In genomic region chr2:158030007-158030406, GRCm38 (mm10) we compare ENCODE assay signal across 8 mouse cellular contexts. TPM values are rescaled to one million over a fixed set of nuclear protein-coding genes. Genes with fewer than 3 reads are reported as not detected.
DNase-seq lines count a peak whose midpoint lies in the region; ATAC-seq and TF ChIP-seq lines count a peak whose summit lies in the region.

No protein-coding gene starts in this region.

- H3K4me2 ChIP-seq in heart, embryonic 12.5 days: peak overlapping the region; percentile 85
- peak overlapping the region; percentile 84 for H3K4me2 ChIP-seq in heart, postnatal 0 days (ENCODE audit: low read depth, low read length)
- H3K4me2 ChIP-seq in liver, postnatal 0 days (ENCODE audit: low read depth, low read length): peak overlapping the region; percentile 80

- in situ Hi-C loops in ES-E14 (cut with MboI; ENCODE audit: low sequenced_read_pairs in 2 of 2, unreplicated experiment in 2 of 2): no loop called here

- DNase-seq in heart, postnatal 14 days: no peak
- no peak for DNase-seq in ES-E14 (ENCODE audit: low read depth, low spot score)
- no peak for DNase-seq in heart, postnatal 0 days (ENCODE audit: low spot score)
- DNase-seq in liver, postnatal 0 days: no peak
- no peak for DNase-seq in retina, embryonic 14.5 days (ENCODE audit: low spot score)
- no peak for DNase-seq in Muller cell, postnatal 12 days (ENCODE audit: inconsistent ontology term)
- no peak for DNase-seq in B cell, adult 2 months

- peak overlapping the region; percentile 88 for H3K4me3 ChIP-seq in heart, embryonic 12.5 days
- peak overlapping the region in 1 of 2 experiments; percentile 98; a peak in 3 of 4 replicates for H3K4me3 ChIP-seq in ES-E14 (ENCODE audit: insufficient read depth in 1 of 2, low read depth in 1 of 2, low read length in 2 of 2, poor library complexity in 1 of 2, severe bottlenecking in 1 of 2)
- H3K4me3 ChIP-seq in heart, postnatal 0 days (ENCODE audit: low read depth, low read length): peak overlapping the region; percentile 95
- H3K4me3 ChIP-seq in liver, postnatal 0 days (ENCODE audit: low read depth, low read length): peak overlapping the region; percentile 77

- H3K27me3 ChIP-seq in heart, embryonic 12.5 days (replicated peaks): no peaks in the 10 kb centered on the region
- no peaks in the 10 kb centered on the region for H3K27me3 ChIP-seq in heart, postnatal 0 days (ENCODE audit: control insufficient read depth, insufficient read depth, low read length)
- H3K27me3 ChIP-seq in liver, postnatal 0 days (ENCODE audit: insufficient read depth, low read length): no peaks in the 10 kb centered on the region

- H3K36me3 ChIP-seq in heart, embryonic 12.5 days: peaks cover 3% of the 10 kb centered on the region; the same call in 1 of the 2 replicates
- H3K36me3 ChIP-seq in ES-E14 (ENCODE audit: control insufficient read depth, insufficient read depth, low read length, poor library complexity, severe bottlenecking): no peaks in the 10 kb centered on the region
- H3K36me3 ChIP-seq in heart, postnatal 0 days (replicated peaks; ENCODE audit: control insufficient read depth, insufficient read depth, low read length): no peaks in the 10 kb centered on the region
- H3K36me3 ChIP-seq in liver, postnatal 0 days (replicated peaks; ENCODE audit: insufficient read depth, low read length): no peaks in the 10 kb centered on the region

- no peaks in the 10 kb centered on the region for H3K9me3 ChIP-seq in heart, embryonic 12.5 days (replicated peaks)
- H3K9me3 ChIP-seq in ES-E14 (ENCODE audit: control insufficient read depth, insufficient read depth, low read depth, low read length): no peaks in the 10 kb centered on the region
- H3K9me3 ChIP-seq in heart, postnatal 0 days (replicated peaks; ENCODE audit: control insufficient read depth, low read length): no peaks in the 10 kb centered on the region
- no peaks in the 10 kb centered on the region for H3K9me3 ChIP-seq in liver, postnatal 0 days (ENCODE audit: low read length)

- TF ChIP-seq CTCF in heart, postnatal 0 days (IDR thresholded peaks at IDR 0.05; ENCODE audit: low read depth): no peak
- TF ChIP-seq CTCF in liver, postnatal 0 days (IDR thresholded peaks at IDR 0.05; ENCODE audit: low read depth): no peak

- no peak for TF ChIP-seq EP300 in heart, postnatal 0 days (IDR thresholded peaks at IDR 0.05; ENCODE audit: low read depth)
- TF ChIP-seq EP300 in liver, postnatal 0 days (IDR thresholded peaks at IDR 0.05; ENCODE audit: low read depth): no peak

- H3K4me1 ChIP-seq in heart, embryonic 12.5 days (replicated peaks): peaks cover 38% of the 10 kb centered on the region
- peaks cover 0 to 6% of the 10 kb centered on the region in 2 experiments; a peak in 3 of 4 replicates for H3K4me1 ChIP-seq in ES-E14 (ENCODE audit: control insufficient read depth in 2 of 2, insufficient read depth in 2 of 2, low read length in 2 of 2, poor library complexity in 1 of 2)
- peaks cover 29% of the 10 kb centered on the region for H3K4me1 ChIP-seq in heart, postnatal 0 days (ENCODE audit: control insufficient read depth, insufficient read depth)
- H3K4me1 ChIP-seq in liver, postnatal 0 days (ENCODE audit: insufficient read depth): peaks cover 28% of the 10 kb centered on the region

- no peak for ATAC-seq in heart, embryonic 12.5 days (ENCODE audit: insufficient number of reproducible peaks, low FRiP score)
- ATAC-seq in heart, postnatal 0 days (ENCODE audit: insufficient read depth, low read depth): no peak
- ATAC-seq in liver, postnatal 0 days: no peak

- H3K27ac ChIP-seq in heart, embryonic 12.5 days (ENCODE audit: poor library complexity, severe bottlenecking): no peak overlapping the region
- no peak overlapping the region for H3K27ac ChIP-seq in ES-E14 (ENCODE audit: insufficient read depth, low read depth, low read length, poor library complexity, severe bottlenecking)
- no peak overlapping the region for H3K27ac ChIP-seq in heart, postnatal 0 days (ENCODE audit: low read depth)
- H3K27ac ChIP-seq in liver, postnatal 0 days (ENCODE audit: low read depth): no peak overlapping the region

- 80% methylated on average over 7 of the region's 7 CpGs for WGBS in heart, embryonic 12.5 days
- 76% methylated on average over 7 of the region's 7 CpGs for WGBS in heart, postnatal 0 days
- 62% methylated on average over 7 of the region's 7 CpGs for WGBS in liver, postnatal 0 days (ENCODE audit: insufficient replicate concordance)

- intact Hi-C loops in heart, postnatal 14 days (cut with DNase I): no loop called here

- peak overlapping the region; percentile 38; the same call in 1 of the 2 replicates for H3K9ac ChIP-seq in heart, embryonic 12.5 days
- H3K9ac ChIP-seq in ES-E14 (ENCODE audit: insufficient read depth, low read depth, low read length, poor library complexity, severe bottlenecking): peak overlapping the region; percentile 63; the same call in 1 of the 2 replicates
- H3K9ac ChIP-seq in heart, postnatal 0 days (replicated peaks; ENCODE audit: low read depth, low read length): 0 out of 2 replicates have a peak overlapping the region, but pooled peaks have one; percentile 92
- H3K9ac ChIP-seq in liver, postnatal 0 days (replicated peaks): peak overlapping the region; percentile 79

TF ChIP-seq in ES-E14, 5 proteins besides CTCF, POLR2A, EP300 and RAD21:
- TF ChIP-seq HCFC1 (IDR thresholded peaks at IDR 0.05; ENCODE audit: borderline replicate concordance, insufficient read depth, low read length) (no peak), MAFK (IDR thresholded peaks at IDR 0.05; ENCODE audit: insufficient read depth, low read depth, low read length) (no peak)
TF ChIP-seq in ES-E14: peak in this region for 0.

RNA-seq across cellular contexts. Expression of gene Rprd1b, which starts 1.7 kb away (rescaled TPM):
- polyA plus RNA-seq in heart, embryonic 12.5 days (2016; fragmentation: Nextera tagmentation; extraction: Ambion mirVana): 32.4 and 36.8 TPM in 2 replicates
- 10 to 100 TPM; 29.6 to 31.1 TPM for total RNA-seq in heart, postnatal 14 days (2021)
- 11.3 and 13.1 TPM in 2 replicates for total RNA-seq in ES-E14 (2012; rRNA removed)
- total RNA-seq in heart, postnatal 0 days (2014; rRNA removed; ENCODE audit: low replicate concordance): 13.5 and 14.9 TPM in 2 replicates
- 19.4 and 24.5 TPM in 2 replicates for polyA plus RNA-seq in heart, postnatal 0 days (2015; fragmentation: Nextera tagmentation; extraction: Ambion mirVana)
- polyA plus RNA-seq in liver, postnatal 0 days (2015; fragmentation: Nextera tagmentation; extraction: Ambion mirVana): 15.6 and 17.4 TPM in 2 replicates

RNA-seq across cellular contexts. Expression of gene Tti1, which starts 1.8 kb away (rescaled TPM):
- 28.1 and 30.3 TPM in 2 replicates for polyA plus RNA-seq in heart, embryonic 12.5 days (2016; fragmentation: Nextera tagmentation; extraction: Ambion mirVana)
- 10 to 100 TPM; 22.0 to 22.5 TPM for total RNA-seq in heart, postnatal 14 days (2021)
- 25.3 and 34.1 TPM in 2 replicates for total RNA-seq in ES-E14 (2012; rRNA removed)
- 13.3 and 23.2 TPM in 2 replicates for total RNA-seq in heart, postnatal 0 days (2014; rRNA removed; ENCODE audit: low replicate concordance)
- 12.5 and 13.2 TPM in 2 replicates for polyA plus RNA-seq in heart, postnatal 0 days (2015; fragmentation: Nextera tagmentation; extraction: Ambion mirVana)
- polyA plus RNA-seq in liver, postnatal 0 days (2015; fragmentation: Nextera tagmentation; extraction: Ambion mirVana): 4.7 and 5.4 TPM in 2 replicates

Comparison
In these comparisons a context has a peak if more than half of its experiments do, and no peak if none do; other contexts are left out.
1. H3K9ac ChIP-seq: peak in every context shown above with its lines; median percentile 92 in heart, postnatal 0 days; 79 in liver, postnatal 0 days; 63 in ES-E14; 38 in heart, embryonic 12.5 days.